Mouse (Mus musculus): ENCODE results near the gene Ift22.

DNA sequence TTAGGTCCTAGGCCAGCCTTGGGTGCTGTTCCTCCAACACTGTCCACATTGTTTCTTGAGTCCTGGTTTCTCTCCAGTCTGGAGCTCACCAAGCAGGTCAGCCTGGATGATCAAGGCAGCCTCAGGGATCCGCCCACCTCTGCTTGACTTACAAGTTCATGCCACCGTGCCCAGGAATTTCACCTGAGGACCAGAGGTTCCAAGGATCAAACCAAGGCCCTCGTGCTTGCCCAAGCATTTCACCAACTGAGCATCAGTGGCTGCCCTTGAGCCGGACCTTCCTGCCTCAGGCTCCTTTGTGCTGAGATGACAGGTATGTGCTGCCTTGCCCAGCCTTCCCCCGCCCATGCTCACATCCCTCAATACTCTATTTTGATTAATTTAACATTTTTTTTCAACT is 29.7 kb downstream of the Ift22 start:
- TF ChIP-seq CTCF (IDR thresholded peaks at IDR 0.05) = no peak
- TF ChIP-seq POLR2A (IDR thresholded peaks at IDR 0.05; ENCODE audit: insufficient read depth, low read depth, low read length) = no peak

All from heart, adult 2 months (tissue).